Mouse (Mus musculus): ENCODE data around the gene Dpp6.
A peak's percentile ranks its signal among the peaks of the same experiment; 100 is the strongest.

Gene Dpp6

GRCm38 (mm10) chr5:27063871-27064270 lies 246.9 kb downstream of the Dpp6 start:
- DNase-seq (ENCODE audit: low spot score): no peak

GRCm38 (mm10) chr5:27066837-27067236 lies 249.8 kb downstream of the Dpp6 start:
- DNase-seq (ENCODE audit: low spot score): no peak

- peak; percentile 24 for DNase-seq (ENCODE audit: low spot score)
Measured at GRCm38 (mm10) chr5:27075131-27075591, 258.2 kb downstream of the Dpp6 start.

- DNase-seq (ENCODE audit: low spot score): no peak
Measured at GRCm38 (mm10) chr5:27076046-27076445, 259.0 kb downstream of the Dpp6 start.

- no peak for DNase-seq (ENCODE audit: low spot score)
Measured at GRCm38 (mm10) chr5:27077821-27078220, 260.8 kb downstream of the Dpp6 start.

- DNase-seq (ENCODE audit: low spot score): no peak
Measured at GRCm38 (mm10) chr5:27081275-27081674, 264.3 kb downstream of the Dpp6 start.

- DNase-seq (ENCODE audit: low spot score): no peak
Measured at GRCm38 (mm10) chr5:27083762-27084161, 266.8 kb downstream of the Dpp6 start.

GRCm38 (mm10) chr5:27108221-27108620 lies 291.2 kb downstream of the Dpp6 start:
- DNase-seq (ENCODE audit: low spot score): no peak

GRCm38 (mm10) chr5:27122479-27122878 lies 305.5 kb downstream of the Dpp6 start:
- no peak for DNase-seq (ENCODE audit: low spot score)

- no peak for DNase-seq (ENCODE audit: low spot score)
Measured at GRCm38 (mm10) chr5:27122944-27123343, 305.9 kb downstream of the Dpp6 start.

GRCm38 (mm10) chr5:27126034-27126433 lies 309.0 kb downstream of the Dpp6 start:
- DNase-seq (ENCODE audit: low spot score): no peak

GRCm38 (mm10) chr5:27133196-27133595 lies 316.2 kb downstream of the Dpp6 start:
- no peak for DNase-seq (ENCODE audit: low spot score)

- no peak for DNase-seq (ENCODE audit: low spot score)
Measured at GRCm38 (mm10) chr5:27134436-27135005, 317.5 kb downstream of the Dpp6 start.

- DNase-seq (ENCODE audit: low spot score): no peak
Measured at GRCm38 (mm10) chr5:27147397-27147945, 330.5 kb downstream of the Dpp6 start.

GRCm38 (mm10) chr5:27151017-27151416 lies 334.0 kb downstream of the Dpp6 start:
- no peak for DNase-seq (ENCODE audit: low spot score)

GRCm38 (mm10) chr5:27155671-27156070 lies 338.7 kb downstream of the Dpp6 start:
- DNase-seq (ENCODE audit: low spot score): no peak

- DNase-seq (ENCODE audit: low spot score): no peak
Measured at GRCm38 (mm10) chr5:27156366-27156765, 339.4 kb downstream of the Dpp6 start.

- DNase-seq (ENCODE audit: low spot score): no peak
Measured at GRCm38 (mm10) chr5:27161122-27161645, 344.2 kb downstream of the Dpp6 start.

- no peak for DNase-seq (ENCODE audit: low spot score)
Measured at GRCm38 (mm10) chr5:27168550-27168949, 351.5 kb downstream of the Dpp6 start.

- DNase-seq (ENCODE audit: low spot score): no peak
Measured at GRCm38 (mm10) chr5:27184963-27185362, 368.0 kb downstream of the Dpp6 start.

GRCm38 (mm10) chr5:27191242-27191969 lies 374.4 kb downstream of the Dpp6 start:
- DNase-seq (ENCODE audit: low spot score): no peak

- no peak for DNase-seq (ENCODE audit: low spot score)
Measured at GRCm38 (mm10) chr5:27194157-27194556, 377.2 kb downstream of the Dpp6 start.

- no peak for DNase-seq (ENCODE audit: low spot score)
Measured at GRCm38 (mm10) chr5:27194975-27195374, 378.0 kb downstream of the Dpp6 start.

Measured in ovary, postnatal 36 days (tissue).